Mouse (Mus musculus): Measurements from ENCODE around the gene Imp4.
A peak's percentile ranks its signal among the peaks of the same experiment; 100 is the strongest.

Imp4 gene

GRCm38 (mm10) chr1:34460061-34460441 lies 20.4 kb downstream of the Imp4 start:
- no peak for DNase-seq (ENCODE audit: low read depth, low spot score)

GRCm38 (mm10) chr1:34462766-34463165 lies 23.1 kb downstream of the Imp4 start:
- no peak for DNase-seq (ENCODE audit: low read depth, low spot score)

GRCm38 (mm10) chr1:34464310-34464817 lies 24.7 kb downstream of the Imp4 start:
- no peak for DNase-seq (ENCODE audit: low read depth, low spot score)

- DNase-seq (ENCODE audit: low read depth, low spot score) = no peak
These were observed 25.8 kb downstream of the Imp4 start for GRCm38 (mm10) chr1:34465445-34465844.

GRCm38 (mm10) chr1:34468051-34468450 lies 28.4 kb downstream of the Imp4 start:
- no peak for DNase-seq (ENCODE audit: low read depth, low spot score)

- no peak for DNase-seq (ENCODE audit: low read depth, low spot score)
These were observed 28.8 kb downstream of the Imp4 start for GRCm38 (mm10) chr1:34468500-34468899.

GRCm38 (mm10) chr1:34469801-34470200 lies 30.1 kb downstream of the Imp4 start:
- DNase-seq (ENCODE audit: low read depth, low spot score) = no peak

- no peak for DNase-seq (ENCODE audit: low read depth, low spot score)
These were observed 33.0 kb downstream of the Imp4 start for GRCm38 (mm10) chr1:34472427-34473300.

- DNase-seq (ENCODE audit: low read depth, low spot score) = no peak
These were observed 39.4 kb downstream of the Imp4 start for GRCm38 (mm10) chr1:34478891-34479655.

GRCm38 (mm10) chr1:34480801-34481200 lies 41.1 kb downstream of the Imp4 start:
- no peak for DNase-seq (ENCODE audit: low read depth, low spot score)

GRCm38 (mm10) chr1:34481920-34482669 lies 42.4 kb downstream of the Imp4 start:
- no peak for DNase-seq (ENCODE audit: low read depth, low spot score)

- DNase-seq (ENCODE audit: low read depth, low spot score) = no peak
These were observed 44.8 kb downstream of the Imp4 start for GRCm38 (mm10) chr1:34484470-34484869.

- DNase-seq (ENCODE audit: low read depth, low spot score) = peak; percentile 55
These were observed 46.0 kb downstream of the Imp4 start for GRCm38 (mm10) chr1:34485461-34486188.

GRCm38 (mm10) chr1:34487383-34487782 lies 47.7 kb downstream of the Imp4 start:
- no peak for DNase-seq (ENCODE audit: low read depth, low spot score)

- no peak for DNase-seq (ENCODE audit: low read depth, low spot score)
These were observed 50.3 kb downstream of the Imp4 start for GRCm38 (mm10) chr1:34489852-34490541.

GRCm38 (mm10) chr1:34491480-34491879 lies 51.8 kb downstream of the Imp4 start:
- no peak for DNase-seq (ENCODE audit: low read depth, low spot score)

Measured in WW6 (cell line).